Mouse (Mus musculus) lung, adult 18-20 months (tissue): ENCODE results near the gene Pid1.
A peak's percentile ranks its signal among the peaks of the same experiment; 100 is the strongest.

Source experiments
- DNase-seq, 2 experiments: peaks; one replicate each; pipeline ENCODE4 v3.0.0; 2022; ENCODE audit warnings: mixed read lengths in 2 of 2

Gene Pid1

GRCm38 (mm10) chr1:84172941-84173340, 191.0 kb downstream of the Pid1 start:
- DNase-seq: no peak

DNA sequence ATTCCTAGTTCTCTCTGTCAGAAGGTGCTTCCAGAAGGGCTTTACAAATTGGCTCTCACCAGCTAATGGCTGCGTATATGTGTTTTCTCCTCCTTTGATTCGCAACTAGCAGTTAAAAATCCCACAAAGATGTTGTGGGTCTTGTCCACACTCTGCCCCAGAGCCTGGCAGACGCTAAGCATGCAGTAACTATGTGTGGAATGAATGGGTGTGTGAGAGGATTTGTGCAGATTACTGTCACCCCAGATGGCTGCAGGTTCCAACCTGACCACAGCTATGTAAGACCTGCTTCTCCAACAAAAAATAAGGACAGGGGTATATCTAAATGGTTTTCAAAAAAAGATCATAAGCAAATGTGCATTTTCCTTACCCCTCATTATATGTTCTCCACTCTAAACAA, 206.2 kb downstream of the Pid1 start:
- no peak for DNase-seq

DNA sequence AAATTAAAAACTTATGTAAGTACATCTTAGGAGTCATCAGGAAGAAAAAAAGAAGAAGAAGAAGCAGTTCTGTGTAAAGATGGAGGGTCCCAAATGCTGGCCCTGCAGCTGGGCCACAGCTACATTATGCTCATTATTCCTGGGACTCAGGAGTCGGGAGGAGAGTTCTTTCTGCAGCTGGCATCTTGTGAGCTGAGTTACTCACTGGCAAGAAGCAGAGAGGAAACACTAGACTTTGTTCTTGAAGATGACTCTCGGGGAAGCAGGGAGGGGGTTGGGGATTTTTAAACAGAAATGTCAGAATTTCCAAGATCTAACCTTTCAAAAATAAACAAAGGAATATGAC, 208.4 kb downstream of the Pid1 start:
- no peak for DNase-seq

GRCm38 (mm10) chr1:84154725-84155584, 209.0 kb downstream of the Pid1 start:
- DNase-seq: no peak

GRCm38 (mm10) chr1:84153943-84154342, 210.0 kb downstream of the Pid1 start:
- DNase-seq: peak in 1 of 2 experiments; percentile 5

DNA sequence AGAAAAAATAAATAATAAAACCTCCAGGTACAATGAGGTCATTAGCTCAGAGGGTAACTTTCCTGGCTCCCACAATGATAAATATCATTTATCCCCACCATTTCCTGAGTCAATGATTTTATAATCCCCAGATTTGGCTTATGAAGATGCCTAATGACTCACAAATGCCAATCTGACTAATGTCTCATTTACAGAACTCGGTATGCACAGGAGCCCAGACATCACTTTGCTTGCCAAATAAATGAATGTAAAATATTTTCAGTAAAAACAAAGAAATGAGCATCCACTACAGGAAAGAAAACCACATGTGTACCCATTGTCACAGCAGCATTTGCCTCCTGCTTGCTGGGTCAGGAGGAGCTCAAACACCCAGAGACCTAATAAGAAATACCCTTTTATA, 222.4 kb downstream of the Pid1 start:
- DNase-seq: no peak

- DNase-seq: no peak
Measured at GRCm38 (mm10) chr1:84132451-84132850, 231.5 kb downstream of the Pid1 start.

- DNase-seq: no peak
Measured at GRCm38 (mm10) chr1:84131799-84132198, 232.2 kb downstream of the Pid1 start.

DNA sequence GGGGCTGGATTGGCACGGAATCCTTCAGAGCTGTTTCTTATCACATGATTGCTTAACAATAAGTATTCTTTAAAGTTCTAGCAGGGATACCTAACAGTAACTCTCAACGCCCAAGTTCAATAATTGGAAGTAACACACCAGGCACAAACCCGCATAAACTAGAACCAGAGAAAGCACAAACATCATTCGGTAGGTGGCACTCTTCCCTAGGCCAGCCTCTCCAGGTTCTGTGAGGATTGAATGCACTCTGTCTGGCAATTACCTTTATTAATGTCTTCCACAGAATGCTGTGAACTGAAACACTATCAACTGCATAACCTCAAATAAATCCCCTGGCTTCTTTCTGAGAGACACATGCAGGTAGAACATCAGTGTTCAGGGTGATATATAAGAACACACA, 235.5 kb downstream of the Pid1 start:
- DNase-seq: no peak

DNA sequence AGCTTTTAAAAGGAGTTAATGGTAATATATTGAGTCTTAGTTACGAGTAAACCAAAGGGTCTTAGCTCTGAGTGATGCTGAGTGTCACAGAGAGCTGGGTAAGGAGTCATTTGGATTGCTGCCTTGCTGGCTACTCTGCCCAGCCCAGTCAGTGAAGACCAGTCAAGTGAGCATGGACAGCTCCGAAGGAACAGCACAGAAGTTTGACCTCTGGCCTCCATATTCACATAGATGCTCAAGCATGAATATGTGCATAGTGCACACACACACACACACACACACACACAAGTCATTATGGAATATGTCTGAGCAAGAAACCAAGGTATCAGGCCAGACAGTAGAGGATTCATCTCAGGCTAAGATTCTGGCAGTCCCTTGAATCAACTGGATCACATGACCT, 244.7 kb downstream of the Pid1 start:
- DNase-seq: no peak

- DNase-seq: no peak
Measured at GRCm38 (mm10) chr1:84106756-84107155, 257.2 kb downstream of the Pid1 start.

DNA sequence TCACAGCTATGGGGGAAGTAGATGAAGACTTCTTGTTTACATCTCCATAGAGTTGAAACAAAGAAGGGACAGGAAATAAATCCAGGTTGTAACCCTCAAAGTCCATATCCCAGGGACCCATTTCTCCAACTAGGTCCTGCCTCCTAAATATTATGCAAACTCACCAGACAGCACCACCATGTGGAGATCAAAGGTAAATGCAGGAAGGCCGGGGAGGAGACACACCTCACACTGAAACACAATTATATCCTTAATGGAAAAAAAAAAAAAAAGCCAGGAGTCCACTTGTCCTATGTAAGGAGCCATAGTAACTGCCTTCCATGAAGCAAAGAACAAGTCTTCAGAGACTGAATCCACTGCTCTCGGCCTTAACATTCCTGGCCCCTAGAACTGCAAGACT, 261.9 kb downstream of the Pid1 start:
- no peak for DNase-seq

DNA sequence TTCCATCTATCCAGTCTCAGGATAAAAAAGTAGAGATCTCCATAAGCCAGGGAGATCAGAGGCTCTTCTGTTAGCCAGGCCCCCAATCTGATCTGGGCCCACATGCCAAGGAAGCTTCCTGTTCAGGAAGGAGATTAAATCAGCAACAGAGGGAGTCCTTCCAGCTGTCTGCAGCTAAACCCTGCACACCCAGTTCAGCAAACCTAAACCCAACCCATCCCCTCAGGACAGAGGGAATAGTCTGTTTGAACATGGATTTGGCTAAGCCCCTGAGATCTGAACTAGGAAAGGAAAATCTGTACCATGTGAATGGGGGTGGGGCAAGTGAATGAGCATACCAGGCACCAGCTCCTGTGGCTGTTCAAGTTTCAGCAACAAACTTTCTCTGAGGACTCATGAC, 266.6 kb downstream of the Pid1 start:
- DNase-seq: no peak

DNA sequence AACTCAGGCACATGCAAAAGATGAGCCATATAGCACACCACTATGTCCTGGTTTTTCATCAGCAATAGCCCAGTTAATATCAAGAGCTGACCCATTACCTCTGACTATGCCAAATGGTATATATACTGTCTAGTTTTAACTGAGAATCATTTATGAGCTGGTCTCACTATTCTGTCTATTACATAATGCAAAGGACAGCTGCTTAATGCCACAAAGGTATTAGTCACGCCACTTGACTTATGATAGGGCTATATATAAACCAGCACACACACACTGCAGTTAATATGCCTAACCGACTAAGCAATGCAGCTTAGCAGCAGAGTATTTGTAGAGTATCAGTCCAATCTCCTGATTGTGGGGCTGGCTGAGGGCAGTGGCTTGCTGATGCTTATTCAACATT, 270.7 kb downstream of the Pid1 start:
- no peak for DNase-seq

DNA sequence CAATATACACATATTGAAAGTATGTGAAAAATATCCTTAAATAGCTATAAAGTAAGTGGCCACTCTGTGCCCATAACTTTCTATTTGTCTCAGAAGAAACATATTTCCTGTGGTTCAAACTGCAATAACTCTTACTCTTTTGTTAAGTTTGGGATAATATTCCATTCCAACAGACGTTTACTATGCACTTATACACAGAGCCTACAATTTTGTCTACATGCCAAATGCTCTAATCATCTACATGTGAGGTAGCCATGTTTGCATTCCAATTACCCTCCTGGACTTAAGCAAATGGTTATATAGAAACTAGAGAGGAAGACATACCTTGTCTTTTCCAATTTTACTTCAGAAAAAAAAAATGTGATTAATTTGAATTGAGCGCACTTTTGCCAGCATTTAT, 274.3 kb downstream of the Pid1 start:
- DNase-seq: no peak

DNA sequence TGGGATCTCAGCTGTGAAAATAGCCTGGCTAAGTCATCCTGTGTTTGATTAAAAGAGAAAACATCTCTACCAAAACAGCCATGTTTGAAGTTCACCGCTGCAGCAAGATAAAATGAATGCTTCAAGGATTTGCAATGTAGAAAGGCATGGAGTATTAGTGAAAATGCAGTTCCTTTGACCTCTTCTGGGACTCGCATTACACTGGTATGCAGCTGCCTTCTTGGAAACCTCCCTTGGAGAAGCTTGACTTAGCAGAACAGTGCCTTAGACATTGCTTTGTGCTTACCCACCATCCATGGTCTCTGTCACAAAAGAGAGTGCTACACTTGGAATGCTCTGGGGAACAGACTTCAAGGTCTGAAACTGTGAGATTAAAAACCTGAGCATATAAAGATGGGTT, 276.0 kb downstream of the Pid1 start:
- no peak for DNase-seq

GRCm38 (mm10) chr1:84087325-84087724, 276.7 kb downstream of the Pid1 start:
- no peak for DNase-seq

DNA sequence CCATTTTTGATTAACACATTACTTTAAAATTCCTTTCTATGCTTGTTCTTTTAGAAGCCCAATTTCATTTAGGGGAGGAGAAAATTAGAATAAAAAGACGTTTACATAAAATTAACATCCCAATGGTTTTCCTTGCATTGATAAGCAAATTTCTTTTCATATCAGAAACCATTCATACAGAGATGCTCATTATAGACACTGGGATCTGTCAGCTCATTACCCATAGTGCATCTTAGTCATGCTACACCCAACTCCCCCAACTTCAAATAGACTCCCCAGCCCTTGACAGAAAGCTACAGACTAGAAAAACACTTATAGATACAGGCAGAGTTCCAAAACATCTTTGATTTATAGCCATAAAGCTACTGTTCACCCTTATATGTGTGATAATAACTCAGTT, 277.5 kb downstream of the Pid1 start:
- DNase-seq: no peak

GRCm38 (mm10) chr1:84085361-84085760, 278.6 kb downstream of the Pid1 start:
- DNase-seq: no peak

GRCm38 (mm10) chr1:84079566-84079965, 284.4 kb downstream of the Pid1 start:
- no peak for DNase-seq

DNA sequence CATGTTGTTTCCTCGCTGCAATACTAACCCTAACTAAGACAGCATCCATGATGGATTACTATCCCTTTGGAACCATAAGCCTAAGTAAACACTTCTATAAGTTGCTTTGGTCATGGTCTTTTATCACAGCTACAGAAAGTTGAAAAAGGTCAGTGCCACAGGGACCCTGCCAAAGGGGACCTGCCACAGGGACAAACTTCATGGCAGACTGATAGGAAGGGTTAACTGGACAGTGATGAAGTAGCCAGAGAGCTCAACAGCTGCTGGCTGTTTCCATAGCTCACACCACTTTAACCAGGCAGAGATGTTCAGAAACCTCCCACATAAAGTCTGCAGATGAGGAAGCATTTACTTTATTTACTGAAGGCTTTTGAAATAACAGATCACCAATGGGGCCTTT, 287.0 kb downstream of the Pid1 start:
- DNase-seq: no peak

GRCm38 (mm10) chr1:84056884-84057630, 306.9 kb downstream of the Pid1 start:
- no peak for DNase-seq

GRCm38 (mm10) chr1:84056306-84056705, 307.7 kb downstream of the Pid1 start:
- no peak for DNase-seq

DNA sequence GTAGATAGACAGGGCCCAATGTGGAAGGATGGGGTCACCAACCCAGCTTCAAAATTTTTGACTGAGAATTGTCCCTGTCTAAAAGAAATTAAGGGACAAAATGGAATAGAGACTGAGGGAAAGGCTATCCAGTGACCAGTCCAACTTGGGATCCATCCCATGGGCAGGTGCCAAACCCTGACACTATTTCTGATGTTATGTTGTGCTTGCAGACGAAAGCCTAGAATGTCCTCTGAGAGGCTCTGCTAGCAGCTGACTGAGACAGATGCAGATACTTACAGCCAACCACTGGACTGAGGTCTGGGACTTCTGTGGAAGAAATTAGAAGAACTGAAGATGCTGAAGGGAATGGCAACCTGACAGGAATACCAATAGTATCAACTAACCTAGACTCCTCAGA, 338.2 kb downstream of the Pid1 start:
- DNase-seq: no peak
